Comparison of ENCODE assay signal across 23 mouse cellular contexts in the genomic region with DNA sequence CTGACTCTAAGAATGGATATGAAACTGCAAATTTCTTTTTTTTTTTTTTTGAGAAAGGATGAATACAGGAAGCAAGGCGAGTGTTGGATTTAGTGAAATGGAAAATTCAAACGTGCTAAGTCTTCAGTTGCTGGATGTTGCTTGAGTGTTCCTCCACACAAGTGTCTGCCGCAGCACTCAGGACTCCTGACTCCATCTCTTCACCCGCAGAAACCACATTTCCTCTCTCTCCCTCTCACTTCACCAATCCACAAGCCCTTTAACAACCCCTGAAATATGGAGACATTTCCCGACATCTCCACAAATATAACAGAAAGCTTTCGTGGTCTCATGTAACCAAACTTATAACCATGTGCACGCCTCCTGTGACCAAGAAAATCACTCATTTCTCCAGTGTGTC.
A peak's percentile ranks its signal among the peaks of the same experiment; 100 is the strongest.
DNase-seq lines count a peak whose midpoint lies in the region; ATAC-seq lines count a peak whose summit lies in the region.
"Had no signal": no experiment of that assay in that cellular context is flagged by ENCODE, and none has a peak within 500 bp of the region (broad histone marks: within the 10 kb centered on the region; RNA-seq: fewer than 3 reads in every experiment).

No protein-coding gene starts in this region.

- no peaks in the 10 kb centered on the region for H3K27me3 ChIP-seq in neural tube, embryonic 15.5 days (replicated peaks)
- H3K27me3 ChIP-seq: CH12.LX; embryonic facial prominence, embryonic 13.5 days; forebrain, embryonic 13.5 days; forebrain, embryonic 15.5 days; Patski had no signal

- no peak overlapping the region for H3K9ac ChIP-seq in neural tube, embryonic 15.5 days (replicated peaks)
- H3K9ac ChIP-seq: embryonic facial prominence, embryonic 13.5 days; forebrain, embryonic 13.5 days; forebrain, embryonic 15.5 days had no signal

- no peaks in the 10 kb centered on the region for H3K36me3 ChIP-seq in neural tube, embryonic 15.5 days
- H3K36me3 ChIP-seq: embryonic facial prominence, embryonic 13.5 days; forebrain, embryonic 15.5 days; G1E had no signal

- H3K4me2 ChIP-seq in neural tube, embryonic 15.5 days, result no peak overlapping the region
- H3K4me2 ChIP-seq: embryonic facial prominence, embryonic 13.5 days; forebrain, embryonic 13.5 days; forebrain, embryonic 15.5 days had no signal

- no peak overlapping the region for H3K27ac ChIP-seq in neural tube, embryonic 15.5 days (replicated peaks)
- H3K27ac ChIP-seq: embryonic facial prominence, embryonic 13.5 days; forebrain, embryonic 13.5 days; forebrain, embryonic 15.5 days had no signal

- H3K4me1 ChIP-seq in neural tube, embryonic 15.5 days, result no peaks in the 10 kb centered on the region
- H3K4me1 ChIP-seq: embryonic facial prominence, embryonic 13.5 days; forebrain, embryonic 13.5 days; forebrain, embryonic 15.5 days had no signal

- no peak overlapping the region for H3K4me3 ChIP-seq in neural tube, embryonic 15.5 days (replicated peaks)
- H3K4me3 ChIP-seq: embryonic facial prominence, embryonic 13.5 days; forebrain, embryonic 13.5 days; forebrain, embryonic 15.5 days had no signal

- peak; percentile 90 for ATAC-seq in common myeloid progenitor, adult 5-6 weeks (replicated peaks; ENCODE audit: low read depth, poor library complexity, severe bottlenecking)
- peak; percentile 67 to 74 for ATAC-seq in hematopoietic stem cell, adult 5-6 weeks (replicated peaks in 1 of 2; ENCODE audit: insufficient read depth in 1 of 2, low FRiP score in 2 of 2, low TSS enrichment in 1 of 2, low read depth in 1 of 2, poor library complexity in 2 of 2, severe bottlenecking in 2 of 2)
- no peak for ATAC-seq in neural tube, embryonic 15.5 days (ENCODE audit: low FRiP score)
- ATAC-seq: activated CD4-positive, CD25-positive, alpha-beta regulatory T cell, adult 4 months; CD4-positive, CD25-positive, alpha-beta regulatory T cell, adult 4 months; forebrain, embryonic 13.5 days; forebrain, embryonic 15.5 days; Patski had no signal

- WGBS in neural tube, embryonic 15.5 days, result 85% methylated on average over 7 of the region's 7 CpGs

- no peaks in the 10 kb centered on the region for H3K9me3 ChIP-seq in neural tube, embryonic 15.5 days (replicated peaks)
- H3K9me3 ChIP-seq: forebrain, embryonic 13.5 days; forebrain, embryonic 15.5 days; G1E had no signal

- DNase-seq in 416B (ENCODE audit: low read depth), result peak; percentile 69
- DNase-seq in frontal cortex, adult 2 months (ENCODE audit: extremely low spot score in 1 of 2, low spot score in 1 of 2), result no peak
- no peak for DNase-seq in thymus, postnatal 10 days (ENCODE audit: low spot score in 2 of 2)
- DNase-seq: adrenal gland, postnatal 10 days; adrenal gland, postnatal 25 days; B cell, adult 2 months; cerebellum, adult 11 months; cerebellum, adult 18-20 months; cerebellum, adult 8-10 months; cerebellum, adult 9-11 months; cerebellum, postnatal 14 days; cerebellum, postnatal 36 days had no signal
